Mouse (Mus musculus) lung, postnatal 36 days (tissue): ENCODE results near the gene Tmem26.

Experiments
- DNase-seq: peaks from one replicate; pipeline ENCODE4 v3.0.0; 2022; ENCODE audit warnings: mixed read lengths

Tmem26 gene

GRCm38 (mm10) chr10:68759238-68759637, 35.8 kb downstream of the Tmem26 start:
- peak; percentile 59 for DNase-seq

DNA sequence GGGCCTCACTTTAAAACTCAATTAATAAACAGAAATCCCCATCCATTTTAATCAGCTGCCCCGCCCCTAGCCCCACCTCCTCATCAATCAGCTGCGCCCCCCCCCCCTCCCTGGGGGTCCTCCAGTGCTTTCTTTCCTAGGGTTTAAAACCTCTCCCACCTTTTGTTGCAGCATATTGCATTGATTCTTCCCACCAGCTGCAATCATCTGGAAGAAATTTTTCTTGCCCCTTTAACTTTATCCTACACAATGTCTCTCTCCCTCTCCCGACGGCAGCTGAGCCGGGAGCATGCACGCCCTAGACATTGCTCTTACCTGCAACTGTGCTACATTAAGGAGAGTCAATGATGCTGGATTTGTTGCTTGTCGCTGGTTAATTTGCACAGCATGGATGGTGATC, 36.3 kb downstream of the Tmem26 start:
- DNase-seq = no peak

- peak; percentile 12 for DNase-seq
Observed at GRCm38 (mm10) chr10:68781067-68781868, 57.8 kb downstream of the Tmem26 start.

DNA sequence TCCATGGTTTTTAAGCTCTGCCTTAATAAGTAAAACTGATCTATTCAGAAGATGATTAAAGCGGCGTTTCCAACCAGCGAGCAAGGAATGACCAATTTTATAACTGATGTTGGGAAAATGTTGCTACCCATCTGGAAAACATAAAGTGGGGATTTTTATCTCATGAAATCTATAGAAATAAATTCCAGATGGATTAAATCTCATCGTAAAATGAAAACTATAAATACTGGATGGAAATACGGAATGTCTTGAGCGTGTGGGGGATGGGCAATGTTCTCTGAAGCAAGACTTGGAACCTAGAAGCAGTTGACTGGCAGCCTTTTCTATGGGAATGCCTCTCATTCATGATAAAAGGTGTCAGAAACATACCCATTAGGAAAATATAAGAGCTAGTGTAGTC, 59.3 kb downstream of the Tmem26 start:
- DNase-seq = no peak

- DNase-seq = no peak
Observed at GRCm38 (mm10) chr10:68783856-68784255, 60.4 kb downstream of the Tmem26 start.

- DNase-seq = no peak
Observed at GRCm38 (mm10) chr10:68784463-68784862, 61.0 kb downstream of the Tmem26 start.

- DNase-seq = peak; percentile 59
Observed at GRCm38 (mm10) chr10:68795466-68795865, 72.0 kb downstream of the Tmem26 start.

DNA sequence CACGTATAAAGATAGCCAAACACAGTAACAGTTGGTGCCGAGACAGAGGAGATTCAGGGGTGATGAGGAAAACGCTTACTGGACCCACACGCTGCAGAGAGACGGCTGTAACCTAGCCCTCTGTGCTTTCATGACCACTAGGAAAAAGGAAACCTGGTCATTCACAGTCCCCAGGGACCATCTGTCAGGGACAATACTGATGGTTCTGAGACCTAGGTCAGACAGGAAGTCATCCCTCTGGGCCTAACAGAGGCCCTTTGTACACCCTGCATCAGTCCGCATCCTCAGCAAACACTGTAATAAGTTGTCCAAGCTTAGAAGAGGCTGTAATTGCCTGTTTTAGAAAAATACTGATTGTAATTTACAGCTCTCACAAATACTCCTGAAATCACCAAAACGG, 76.4 kb downstream of the Tmem26 start:
- no peak for DNase-seq

GRCm38 (mm10) chr10:68800339-68800738, 76.9 kb downstream of the Tmem26 start:
- DNase-seq = no peak

GRCm38 (mm10) chr10:68806328-68806727, 82.9 kb downstream of the Tmem26 start:
- no peak for DNase-seq

DNA sequence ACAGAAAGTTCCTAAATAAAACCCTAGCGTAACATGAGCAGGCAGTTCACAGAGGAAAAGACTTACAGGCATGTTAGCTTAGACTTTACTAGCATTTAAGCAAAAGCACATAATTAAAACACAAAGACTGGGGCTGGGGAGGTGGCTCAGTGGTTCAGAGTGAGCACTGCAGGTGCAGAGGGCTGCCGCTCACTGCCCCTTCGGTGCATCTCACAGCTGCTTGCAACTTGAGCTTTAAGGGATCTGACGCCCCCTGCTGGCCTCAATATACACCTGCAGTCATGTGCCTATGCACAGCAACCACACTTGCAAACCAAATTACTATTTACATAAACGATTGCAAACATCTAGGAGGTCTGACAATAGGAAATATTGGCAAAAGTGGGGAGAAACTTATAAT, 87.5 kb downstream of the Tmem26 start:
- DNase-seq = no peak

- no peak for DNase-seq
Observed at GRCm38 (mm10) chr10:68812699-68813098, 89.3 kb downstream of the Tmem26 start.

DNA sequence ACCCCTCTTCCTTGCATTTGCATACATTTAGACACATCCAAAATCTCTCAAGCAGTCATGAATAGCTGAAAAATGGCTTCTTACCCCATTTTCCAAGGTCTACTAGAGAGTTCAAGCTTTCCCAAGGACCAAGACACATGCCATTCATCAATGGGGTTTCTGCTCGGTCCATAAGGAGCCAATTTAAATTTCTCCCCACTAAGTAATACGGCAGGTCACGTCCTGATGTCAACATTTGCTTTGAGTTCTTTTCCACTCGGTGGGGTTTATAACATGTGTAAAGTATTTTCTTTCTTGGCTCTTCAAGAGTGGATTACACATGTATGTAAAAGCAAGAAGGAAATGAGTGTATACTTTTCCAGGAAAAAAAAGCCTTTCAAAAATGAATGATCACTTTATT, 93.8 kb downstream of the Tmem26 start:
- DNase-seq = no peak

GRCm38 (mm10) chr10:68818065-68818759, 94.8 kb downstream of the Tmem26 start:
- DNase-seq = no peak

DNA sequence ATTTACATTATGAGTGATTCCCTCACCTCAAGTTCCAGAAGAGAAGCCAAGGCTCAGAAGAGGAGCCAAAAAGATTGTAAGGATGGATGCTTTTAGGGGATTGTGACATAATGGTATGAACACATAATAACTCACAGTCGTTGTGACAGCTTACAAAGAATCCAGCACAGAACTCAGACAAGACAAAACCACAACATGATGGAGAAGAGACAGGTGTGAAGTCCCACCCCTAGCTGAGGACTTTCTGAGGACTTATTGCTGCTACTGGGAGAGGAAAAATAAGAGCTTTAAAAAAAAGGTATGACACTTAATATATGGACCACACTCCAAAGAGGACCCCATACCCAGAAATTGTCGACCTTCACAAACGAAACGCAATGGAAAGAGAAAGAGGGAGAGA, 101.1 kb downstream of the Tmem26 start:
- DNase-seq = no peak
